Comparison of ENCODE assay signal across 23 mouse cellular contexts in genomic region chr10:24888343-24888742, GRCm38 (mm10). TPM values are rescaled to one million over a fixed set of nuclear protein-coding genes. Genes with fewer than 3 reads are reported as not detected.
"Had no signal": no experiment of that assay in that cellular context is flagged by ENCODE, and none has a peak within 500 bp of the region (broad histone marks: within the 10 kb centered on the region; RNA-seq: fewer than 3 reads in every experiment).

No protein-coding gene starts in this region.

- DNase-seq: kidney, postnatal 25 days; layer of hippocampus, adult 9-11 months; layer of hippocampus, postnatal 36 days; liver, embryonic 13.5 days; lung, adult 2 months; lung, postnatal 14 days; right cerebral cortex, postnatal 14 days; right cerebral cortex, postnatal 4 days; thymus, adult 2 months; thymus, postnatal 14 days; thymus, postnatal 4 days had no signal

- ATAC-seq: midbrain, embryonic 13.5 days; midbrain, embryonic 16.5 days had no signal

- H3K4me3 ChIP-seq: layer of hippocampus, adult 2 months; left cerebral cortex, adult 2 months; liver, embryonic 13.5 days; megakaryocyte, embryonic 14.5 days; midbrain, embryonic 10.5 days; midbrain, embryonic 13.5 days; myocyte; neural tube, embryonic 13.5 days had no signal

- H3K27ac ChIP-seq: kidney, postnatal 0 days; left cerebral cortex, adult 2 months; liver, embryonic 13.5 days; macrophage; midbrain, embryonic 10.5 days; midbrain, embryonic 13.5 days; neural tube, embryonic 13.5 days; stomach, postnatal 0 days had no signal

- H3K4me1 ChIP-seq: liver, embryonic 13.5 days; megakaryocyte, embryonic 14.5 days; midbrain, embryonic 10.5 days; midbrain, embryonic 13.5 days; neural tube, embryonic 13.5 days had no signal

- H3K27me3 ChIP-seq: liver, embryonic 13.5 days; megakaryocyte, embryonic 14.5 days; midbrain, embryonic 13.5 days; neural tube, embryonic 13.5 days had no signal

RNA-seq across cellular contexts. Expression of gene Arg1, which starts 38.9 kb away (rescaled TPM):
- total RNA-seq: layer of hippocampus, postnatal 36 days; left cerebral cortex, adult 2 months; monocyte, adult 5-6 weeks had no signal
- polyA plus RNA-seq: macrophage, myocyte had no signal

RNA-seq across cellular contexts. Expression of gene Enpp3, which starts 45.7 kb away (rescaled TPM):
- total RNA-seq: monocyte, adult 5-6 weeks had no signal
- polyA plus RNA-seq: macrophage had no signal
